Mouse (Mus musculus) CH12.LX (cell line): ENCODE results near the gene Upp2. TPM values are rescaled to one million over a fixed set of nuclear protein-coding genes. Genes with fewer than 3 reads are reported as not detected.

Experiments
- DNase-seq: peaks from one replicate; pipeline ENCODE4 v3.0.0-alpha.2; 2013; ENCODE audit errors: extremely low read depth
- H3K27ac ChIP-seq: 2 replicates; pipeline ENCODE4 v1.5.1; 2012; ENCODE audit warnings: low read depth, mild to moderate bottlenecking, control low read depth, moderate library complexity; ENCODE audit not compliant: insufficient read depth
- H3K27me3 ChIP-seq: replicated peaks from 2 replicates; pipeline ENCODE3; 2012; ENCODE audit warnings: inconsistent platforms
- H3K36me3 ChIP-seq, 2 experiments: replicated peaks in 1 of 2; 2 replicates each; pipeline versions ENCODE3 to v1.6.1; 2012; ENCODE audit warnings: inconsistent platforms in 1 of 2, low read length in 1 of 2, mild to moderate bottlenecking in 1 of 2, mixed read lengths in 1 of 2, moderate library complexity in 1 of 2; ENCODE audit not compliant: control insufficient read depth in 1 of 2, insufficient read depth in 1 of 2
- H3K4me1 ChIP-seq, 2 experiments: 2 replicates each; pipeline ENCODE4 v1.6.1; 2012; ENCODE audit warnings: inconsistent platforms in 1 of 2, moderate library complexity in 1 of 2; ENCODE audit not compliant: insufficient read depth in 2 of 2, control insufficient read depth in 1 of 2
- H3K4me2 ChIP-seq: 2 replicates; pipeline ENCODE4 v1.6.1; 2012; ENCODE audit warnings: low read depth, mild to moderate bottlenecking, control low read depth; ENCODE audit not compliant: poor library complexity, insufficient read depth, severe bottlenecking
- H3K4me3 ChIP-seq, 3 experiments: fragments of 150-350 bp in 1 of 3; sonication (generic) in 1 of 3; replicated peaks in 1 of 3; 2 replicates each; pipeline versions ENCODE3 to v1.5.1; 2011 to 2012; ENCODE audit warnings: low read depth in 2 of 3, low read length in 2 of 3, mild to moderate bottlenecking in 2 of 3, moderate library complexity in 2 of 3, control low read depth in 1 of 3, improper control_type of control experiment in 1 of 3, inconsistent platforms in 1 of 3, mixed read lengths in 1 of 3; ENCODE audit not compliant: poor library complexity in 1 of 3
- H3K79me2 ChIP-seq: replicated peaks from 2 replicates; pipeline ENCODE4 v1.6.1; 2012; ENCODE audit warnings: mild to moderate bottlenecking, moderate library complexity; ENCODE audit not compliant: control insufficient read depth, poor library complexity, insufficient read depth, severe bottlenecking; ENCODE audit errors: extremely low read depth
- H3K9ac ChIP-seq: 2 replicates; pipeline ENCODE4 v1.6.1; 2012; ENCODE audit warnings: low read depth, mild to moderate bottlenecking, control low read depth, moderate library complexity; ENCODE audit not compliant: insufficient read depth
- H3K9me3 ChIP-seq: replicated peaks from 2 replicates; pipeline ENCODE3; 2012; ENCODE audit warnings: low read length, inconsistent platforms, mixed read lengths
- BHLHE40 ChIP-seq: IDR thresholded peaks from 2 replicates; pipeline ENCODE4 v1.6.1; 2011; ENCODE audit warnings: mild to moderate bottlenecking, low read depth, low read length, improper control_type of control experiment
- CHD1 ChIP-seq: IDR thresholded peaks from 2 replicates; pipeline ENCODE4 v1.6.1; 2012; ENCODE audit warnings: low read depth, low read length, improper control_type of control experiment, inconsistent platforms
- CHD2 ChIP-seq: IDR thresholded peaks from 2 replicates; pipeline ENCODE4 v1.6.1; 2011; ENCODE audit warnings: low read length, improper control_type of control experiment
- CTCF ChIP-seq, 2 experiments: IDR thresholded peaks in 1 of 2; conservative IDR thresholded peaks in 1 of 2; 2 replicates each; pipeline ENCODE4 v1.5.1; 2011 to 2012; ENCODE audit warnings: low read depth in 2 of 2, low read length in 2 of 2, improper control_type of control experiment in 1 of 2, inconsistent platforms in 1 of 2, mild to moderate bottlenecking in 1 of 2, moderate library complexity in 1 of 2
- ELF1 ChIP-seq: IDR thresholded peaks from 2 replicates; pipeline ENCODE4 v1.6.1; 2014; ENCODE audit warnings: low read depth, mild to moderate bottlenecking, inconsistent platforms, low read length, improper control_type of control experiment
- EP300 ChIP-seq: IDR thresholded peaks from 2 replicates; pipeline ENCODE4 v1.6.1; 2011; ENCODE audit warnings: low read length, improper control_type of control experiment
- ETS1 ChIP-seq: conservative IDR thresholded peaks from 2 replicates; pipeline ENCODE4 v1.6.1; 2012; ENCODE audit warnings: low read depth, mild to moderate bottlenecking, inconsistent platforms, low read length, improper control_type of control experiment, moderate library complexity
- GABPA ChIP-seq: IDR thresholded peaks from 2 replicates; pipeline ENCODE4 v1.6.1; 2012; ENCODE audit warnings: low read depth, low read length, improper control_type of control experiment, inconsistent platforms; ENCODE audit not compliant: insufficient replicate concordance
- JUN ChIP-seq: IDR thresholded peaks from 2 replicates; pipeline ENCODE4 v1.6.1; 2011; ENCODE audit warnings: low read depth, mild to moderate bottlenecking, low read length, improper control_type of control experiment, moderate library complexity; ENCODE audit not compliant: insufficient read depth
- KAT2A ChIP-seq: IDR thresholded peaks from 2 replicates; pipeline ENCODE4 v1.6.1; 2012; ENCODE audit warnings: low read length, improper control_type of control experiment, inconsistent platforms; ENCODE audit not compliant: insufficient replicate concordance
- MAFK ChIP-seq: IDR thresholded peaks from 2 replicates; pipeline ENCODE4 v1.6.1; 2011; ENCODE audit warnings: low read length, improper control_type of control experiment; ENCODE audit not compliant: insufficient replicate concordance
- MYC ChIP-seq: IDR thresholded peaks from 2 replicates; pipeline ENCODE4 v1.6.1; 2011; ENCODE audit warnings: low read depth, mild to moderate bottlenecking, improper control_type of control experiment, low read length
- NELFE ChIP-seq: IDR thresholded peaks from 2 replicates; pipeline ENCODE4 v1.6.1; 2011; ENCODE audit warnings: low read depth, low read length, improper control_type of control experiment
- NRF1 ChIP-seq: IDR thresholded peaks from 2 replicates; pipeline ENCODE4 v1.6.1; 2014; ENCODE audit warnings: low read depth, mild to moderate bottlenecking, inconsistent platforms, low read length, improper control_type of control experiment, moderate library complexity
- PAX5 ChIP-seq: IDR thresholded peaks from 2 replicates; pipeline ENCODE4 v1.6.1; 2012; ENCODE audit warnings: low read length, inconsistent platforms, mixed read lengths
- POLR2AphosphoS2 ChIP-seq: IDR thresholded peaks from 2 replicates; pipeline ENCODE4 v1.6.1; 2011; ENCODE audit warnings: low read depth, low read length, improper control_type of control experiment
- RCOR1 ChIP-seq: conservative IDR thresholded peaks from 2 replicates; pipeline ENCODE4 v1.6.1; 2012; ENCODE audit warnings: low read depth, mild to moderate bottlenecking, inconsistent platforms, low read length, improper control_type of control experiment
- SIN3A ChIP-seq: IDR thresholded peaks from 2 replicates; pipeline ENCODE4 v1.6.1; 2012; ENCODE audit warnings: low read length, improper control_type of control experiment, inconsistent platforms
- SMC3 ChIP-seq: IDR thresholded peaks from 2 replicates; pipeline ENCODE4 v1.6.1; 2011; ENCODE audit warnings: low read depth, low read length, improper control_type of control experiment
- TBP ChIP-seq: conservative IDR thresholded peaks from 2 replicates; pipeline ENCODE4 v1.6.1; 2011; ENCODE audit warnings: low read depth, low read length, improper control_type of control experiment
- TCF12 ChIP-seq: IDR thresholded peaks from 2 replicates; pipeline ENCODE4 v1.6.1; 2014; ENCODE audit warnings: low read depth, mild to moderate bottlenecking, inconsistent platforms, low read length, improper control_type of control experiment
- UBTF ChIP-seq: IDR thresholded peaks from 2 replicates; pipeline ENCODE4 v1.6.1; 2012; ENCODE audit warnings: low read depth, mild to moderate bottlenecking, inconsistent platforms, low read length, improper control_type of control experiment, moderate library complexity
- ZKSCAN1 ChIP-seq: IDR thresholded peaks from 2 replicates; pipeline ENCODE4 v1.6.1; 2012; ENCODE audit warnings: low read depth, inconsistent platforms, low read length, improper control_type of control experiment, borderline replicate concordance
- ZMIZ1 ChIP-seq: IDR thresholded peaks from 2 replicates; pipeline ENCODE4 v1.6.1; 2012; ENCODE audit warnings: low read depth, mild to moderate bottlenecking, inconsistent platforms, low read length, improper control_type of control experiment
- dilution Hi-C: fragments of 300-500 bp; cut with MboI; formaldehyde crosslinking; loops from 2 replicates; pipeline ENCODE4 v1.14.3; 2020; ENCODE audit warnings: low sequenced_read_pairs; ENCODE audit not compliant: extremely low pct_unique_long_range_greater_than_20kb, extremely low pct_ligation_motif_present
- in situ Hi-C: fragments of 300-500 bp; cut with MboI; formaldehyde crosslinking; loops from 3 replicates; pipeline ENCODE4 v1.14.3; 2019; ENCODE audit warnings: low sequenced_read_pairs, low pct_ligation_motif_present, low pct_unique_long_range_greater_than_20kb, mixed read lengths
- polyA plus RNA-seq: library from polyadenylated mRNA; unstranded; fragments of >175 nt; gene quantifications from 2 replicates; pipeline ENCODE4 v1.2.1, GENCODE M21; 2012; ENCODE audit warnings: low read depth; ENCODE audit not compliant: insufficient read length
- total RNA-seq, 2 experiments: library from RNA; depleted of rRNA; stranded (reverse); fragments of 300-350 nt in 1 of 2; fragments of >200 nt in 1 of 2; gene quantifications; 2 replicates each; pipeline ENCODE4 v1.2.3; 2012 to 2014

The Upp2 gene
- total and polyA plus RNA-seq, 3 experiments = not detected

DNA sequence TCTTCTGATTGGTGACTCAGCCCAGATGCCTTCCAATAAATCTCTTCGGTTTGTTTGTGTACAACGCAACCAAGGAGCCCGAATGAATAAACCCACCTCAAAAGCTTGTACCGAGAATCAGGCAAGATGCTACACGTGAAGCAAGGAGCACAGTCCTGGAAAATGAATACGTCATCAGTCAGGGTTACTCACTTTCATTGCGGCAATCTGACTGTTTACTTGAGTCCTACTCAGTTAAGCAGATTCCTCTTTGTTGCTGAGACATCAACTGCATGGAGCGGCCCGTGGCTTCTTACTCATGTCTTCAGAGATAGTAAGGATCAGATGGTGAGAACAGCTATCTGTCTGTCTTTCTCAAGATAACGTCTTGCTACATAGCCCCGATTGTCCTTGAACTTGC, 66.7 kb downstream of the Upp2 start:
- in situ Hi-C loops = no loop called here
- H3K27ac ChIP-seq = no peak overlapping the region
- no peak overlapping the region for H3K4me3 ChIP-seq
- H3K4me2 ChIP-seq = no peak overlapping the region
- dilution Hi-C loops = no loop called here
- no peak overlapping the region for H3K9ac ChIP-seq
- H3K36me3 ChIP-seq = no peaks in the 10 kb centered on the region
- H3K9me3 ChIP-seq = peaks cover 29% of the 10 kb centered on the region
- no peaks in the 10 kb centered on the region for H3K4me1 ChIP-seq
- TF ChIP-seq PAX5 = no peak
- no peak for TF ChIP-seq MYC
- no peak for TF ChIP-seq NRF1
- no peak for TF ChIP-seq MAFK
- no peak for TF ChIP-seq CTCF (conservative IDR thresholded peaks at IDR 0.05 in 1 of 2, IDR thresholded peaks at IDR 0.05 in 1 of 2; ENCODE audit: low read depth in 2 of 2, low read length in 2 of 2)
- TF ChIP-seq CHD2 = no peak
- no peak for TF ChIP-seq SMC3
- TF ChIP-seq UBTF = no peak
- TF ChIP-seq RCOR1 = no peak
- TF ChIP-seq GABPA = no peak
- no peak for TF ChIP-seq ZKSCAN1
- no peak for TF ChIP-seq ZMIZ1
- no peak for TF ChIP-seq KAT2A
- TF ChIP-seq SIN3A = no peak
- TF ChIP-seq ELF1 = no peak
- no peaks in the 10 kb centered on the region for H3K27me3 ChIP-seq
- DNase-seq = no peak
- H3K79me2 ChIP-seq = no peaks in the 10 kb centered on the region

DNA sequence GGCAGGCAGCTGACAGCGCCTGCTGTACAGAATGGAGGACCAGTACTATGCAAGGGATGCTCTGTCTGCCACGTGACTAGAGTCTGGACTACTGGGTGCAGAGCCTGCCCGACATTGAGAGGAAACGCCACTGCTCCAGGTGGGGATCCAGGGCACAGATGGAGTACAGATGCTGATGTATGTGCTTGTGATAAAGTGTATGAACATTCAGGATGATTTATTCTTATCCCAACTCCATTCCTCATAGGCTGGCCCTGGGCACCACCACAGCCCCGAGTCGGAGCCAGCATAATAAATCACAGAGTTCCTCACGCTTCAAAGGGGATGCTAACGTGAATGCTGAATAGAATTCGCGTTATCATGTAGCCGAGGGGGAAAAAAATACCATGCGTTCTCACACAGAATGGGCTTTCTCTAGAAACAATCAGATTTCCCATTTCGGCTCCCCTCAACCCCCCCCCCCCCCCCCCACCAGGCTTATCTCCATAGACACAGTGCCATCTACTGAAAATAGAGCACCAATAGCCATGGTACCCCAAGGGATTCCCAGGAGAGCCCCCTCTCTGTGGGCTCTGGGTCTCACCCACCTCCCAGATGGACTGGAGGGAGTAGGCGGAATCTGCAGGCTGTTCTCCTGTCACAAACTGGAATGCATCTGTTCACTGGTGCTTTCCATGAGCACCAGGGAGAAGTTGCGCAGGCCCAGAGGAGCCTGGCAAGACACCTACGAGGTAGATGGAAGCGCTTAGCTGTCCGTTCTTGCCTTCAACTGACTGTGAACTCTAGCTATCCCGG, 74.9 kb downstream of the Upp2 start:
- Histone ChIP-seq H3K4me1 (no peaks in the 10 kb centered on the region), H3K4me2 (no peak overlapping the region), H3K79me2 (no peaks in the 10 kb centered on the region), H3K36me3 (no peaks in the 10 kb centered on the region), H3K9me3 (peaks cover 37% of the 10 kb centered on the region), H3K9ac (no peak overlapping the region), H3K27ac (no peak overlapping the region), H3K4me3 (no peak overlapping the region), H3K27me3 (no peaks in the 10 kb centered on the region)
- in situ Hi-C loops = no loop called here
- dilution Hi-C loops = no loop called here
- DNase-seq = no peak
- TF ChIP-seq KAT2A = no peak
- no peak for TF ChIP-seq NRF1
- no peak for TF ChIP-seq SIN3A
- no peak for TF ChIP-seq EP300
- TF ChIP-seq NELFE = no peak
- TF ChIP-seq CTCF (conservative IDR thresholded peaks at IDR 0.05 in 1 of 2, IDR thresholded peaks at IDR 0.05 in 1 of 2; ENCODE audit: low read depth in 2 of 2, low read length in 2 of 2) = no peak
- TF ChIP-seq TBP = no peak
- TF ChIP-seq POLR2AphosphoS2 = no peak
- no peak for TF ChIP-seq CHD1
- no peak for TF ChIP-seq BHLHE40
- no peak for TF ChIP-seq TCF12
- no peak for TF ChIP-seq ETS1
- TF ChIP-seq ZMIZ1 = no peak
- TF ChIP-seq JUN = no peak
